Mouse (Mus musculus) spleen, adult 18-20 months (tissue): ENCODE data around the gene Ttll9.

Experiments
- DNase-seq, 2 experiments: peaks; one replicate each; pipeline ENCODE4 v3.0.0; 2022; ENCODE audit warnings: mixed read lengths in 2 of 2

The Ttll9 gene

GRCm38 (mm10) chr2:153052700-153053351, 90.5 kb downstream of the Ttll9 start:
- DNase-seq, result peak; percentile 29 to 34

GRCm38 (mm10) chr2:153053896-153054295, 91.6 kb downstream of the Ttll9 start:
- no peak for DNase-seq

- DNase-seq, result no peak
Observed at GRCm38 (mm10) chr2:153055270-153055920, 93.1 kb downstream of the Ttll9 start.
